In the genomic region with DNA sequence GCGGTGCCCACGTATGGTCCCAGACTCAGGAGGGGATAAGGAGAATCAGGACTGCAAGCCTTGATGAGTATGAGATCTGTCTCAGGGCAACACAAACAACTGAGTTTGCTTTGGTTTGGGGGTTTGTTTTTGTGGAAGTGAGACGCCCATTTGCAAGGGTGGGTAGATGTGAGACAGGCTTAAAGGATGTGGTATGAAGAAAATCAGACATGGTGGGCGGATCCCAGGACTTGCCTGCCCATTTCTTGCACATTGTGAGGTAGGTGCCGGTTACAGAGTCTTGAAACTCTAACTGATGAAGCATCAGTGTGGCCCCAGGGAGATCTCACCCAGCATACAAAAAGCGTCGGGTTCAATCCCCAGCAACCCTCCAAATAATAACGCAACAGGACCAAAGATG, we compare ENCODE assay signal across 28 mouse cellular contexts. TPM values are rescaled to one million over a fixed set of nuclear protein-coding genes. Genes with fewer than 3 reads are reported as not detected.
A peak's percentile ranks its signal among the peaks of the same experiment; 100 is the strongest.
DNase-seq lines count a peak whose midpoint lies in the region; ATAC-seq and TF ChIP-seq lines count a peak whose summit lies in the region.
"Had no signal": no experiment of that assay in that cellular context is flagged by ENCODE, and none has a peak within 500 bp of the region (broad histone marks: within the 10 kb centered on the region; RNA-seq: fewer than 3 reads in every experiment).

No protein-coding gene starts in this region.

- TF ChIP-seq CTCF in spleen, adult 2 months (IDR thresholded peaks at IDR 0.05; ENCODE audit: extremely low read depth, insufficient read depth, insufficient read length, insufficient replicate concordance) = no peak

- no peaks in the 10 kb centered on the region for H3K36me3 ChIP-seq in spleen, adult 2 months (ENCODE audit: control insufficient read depth, insufficient read depth, low read length)
- H3K36me3 ChIP-seq: embryonic facial prominence, embryonic 15.5 days; forebrain, embryonic 12.5 days; limb, embryonic 12.5 days; liver, embryonic 15.5 days; midbrain, embryonic 10.5 days; neural tube, embryonic 15.5 days had no signal

- 74% methylated on average over 8 of the region's 8 CpGs for WGBS in spleen, adult 2 months

- intact Hi-C loops in heart, postnatal 10 days (cut with DNase I) = no loop called here

- peak overlapping the region; percentile 40; the same call in 1 of the 2 replicates for H3K27ac ChIP-seq in spleen, adult 2 months (ENCODE audit: insufficient read depth, low read length)
- H3K27ac ChIP-seq: embryonic facial prominence, embryonic 15.5 days; forebrain, embryonic 12.5 days; hindbrain, embryonic 14.5 days; limb, embryonic 12.5 days; liver, embryonic 15.5 days; midbrain, embryonic 10.5 days; neural tube, embryonic 15.5 days had no signal

- DNase-seq in heart, adult 11 months = peak; percentile 86
- no peak for DNase-seq in heart, postnatal 10 days
- DNase-seq in spleen, adult 2 months (ENCODE audit: low read depth in 1 of 2, low spot score in 2 of 2) = peak in 1 of 2 experiments; percentile 15
- no peak for DNase-seq in spleen, postnatal 14 days (ENCODE audit: low spot score in 2 of 2)
- DNase-seq in induced T-regulatory cell, adult 2 months (ENCODE audit: low read depth) = peak; percentile 44
- no peak for DNase-seq in cerebellum, postnatal 14 days
- no peak for DNase-seq in left cerebral cortex, adult 18-20 months (ENCODE audit: low spot score in 2 of 2)
- DNase-seq: adrenal gland, postnatal 14 days; cerebellum, adult 18-20 months; cerebellum, postnatal 10 days; gastrocnemius, postnatal 14 days; kidney, adult 2 months; kidney, postnatal 36 days; layer of hippocampus, postnatal 36 days; lung, embryonic 14.5 days; lung, postnatal 14 days; retina, postnatal 1 day; right cerebral cortex, postnatal 14 days had no signal

- H3K27me3 ChIP-seq in spleen, adult 2 months (ENCODE audit: control insufficient read depth, insufficient read depth, low read length) = no peaks in the 10 kb centered on the region
- H3K27me3 ChIP-seq: CH12.LX; embryonic facial prominence, embryonic 15.5 days; forebrain, embryonic 12.5 days; limb, embryonic 12.5 days; liver, embryonic 15.5 days; neural tube, embryonic 15.5 days had no signal

- no peak for TF ChIP-seq POLR2A in spleen, adult 2 months (IDR thresholded peaks at IDR 0.05; ENCODE audit: low read depth, low read length)

- H3K4me3 ChIP-seq in spleen, adult 2 months (ENCODE audit: extremely low read depth, insufficient read depth, insufficient read length) = no peak overlapping the region
- H3K4me3 ChIP-seq: embryonic facial prominence, embryonic 15.5 days; forebrain, embryonic 12.5 days; limb, embryonic 12.5 days; liver, embryonic 15.5 days; midbrain, embryonic 10.5 days; neural tube, embryonic 15.5 days had no signal

- ATAC-seq in CD4-positive, CD25-positive, alpha-beta regulatory T cell, adult 4 months = peak; percentile 93
- ATAC-seq: midbrain, embryonic 16.5 days had no signal

- peaks cover 2% of the 10 kb centered on the region; the same call in 1 of the 2 replicates for H3K4me1 ChIP-seq in spleen, adult 2 months (ENCODE audit: control insufficient read depth, insufficient read depth, insufficient read length)
- H3K4me1 ChIP-seq: liver, embryonic 15.5 days had no signal

RNA-seq across cellular contexts. Expression of gene Smurf1, which starts 45.9 kb away (rescaled TPM):
- 10 to 100 TPM; 28.7 to 33.6 TPM for total RNA-seq in heart, postnatal 10 days (2021)
- 16.4 and 20.2 TPM in 2 replicates for polyA plus RNA-seq in spleen, adult 2 months (2012; rRNA removed)
- 1 to 10 TPM; 4.6 to 4.8 TPM for polyA plus RNA-seq in CD4-positive, CD25-positive, alpha-beta regulatory T cell, adult 4 months (2017; shearing (Covaris generic))
- total RNA-seq in left cerebral cortex, adult 18-20 months (2021) = 10 to 100 TPM; 37.9 to 38.7 TPM

Comparison
In these comparisons a context has a peak if more than half of its experiments do, and no peak if none do; other contexts are left out.
1. DNase-seq: peak in heart, adult 11 months (single experiment) and induced T-regulatory cell, adult 2 months (single experiment); none in heart, postnatal 10 days (0 of 2), spleen, postnatal 14 days (0 of 2), cerebellum, postnatal 14 days (0 of 2) and left cerebral cortex, adult 18-20 months (0 of 2).